Mouse (Mus musculus) midbrain, embryonic 13.5 days (tissue): ENCODE results near the gene Btg4. TPM values are rescaled to one million over a fixed set of nuclear protein-coding genes. Genes with fewer than 3 reads are reported as not detected.
A peak's percentile ranks its signal among the peaks of the same experiment; 100 is the strongest.

Experiments
- microRNA counts: library from miRNA; unstranded; fragments of <30 nt; microRNA quantifications from one replicate; lab custom pipeline; 2016
- microRNA-seq: library from miRNA; unstranded; fragments of <30 nt; microRNA quantifications from one replicate; pipeline ENCODE4, GENCODE M21; 2016
- polyA plus RNA-seq: library from polyadenylated mRNA; unstranded; fragments of >200 nt; fragmentation: Nextera tagmentation; extraction: Ambion mirVana; gene quantifications from 2 replicates; pipeline ENCODE4 v1.2.1, GENCODE M21; 2015

Gene Btg4
- polyA plus RNA-seq, 1 experiment from 2014 or later = not detected

MicroRNAs encoded within 50 kb of the gene (microRNA counts, 519-probe panel; counts per million panel counts)
- microRNA mmu-miR-34b-3p (lab: Ali Mortazavi, UCI) (110 counts per million, percentile 56 among the panel's probes with 10 or more counts), microRNA mmu-miR-34b-5p (lab: Ali Mortazavi, UCI) (110 counts per million, percentile 56 among the panel's probes with 10 or more counts), microRNA mmu-miR-34c (lab: Ali Mortazavi, UCI) (5,040 counts per million, percentile 88 among the panel's probes with 10 or more counts)

Small RNA genes within 50 kb of the gene (microRNA-seq; reads per million reads assigned to microRNA genes)
- gene Mir34b (14.6 reads per million, percentile 31 among the genes with 10 or more reads in this experiment), gene Mir34c (460 reads per million, percentile 69 among the genes with 10 or more reads in this experiment)

Other genes starting within 250 kb of the Btg4 start
- 56.1 and 58.0 TPM in 2 replicates for gene Ppp2r1b, start 215.6 kb upstream of the Btg4 start, polyA plus RNA-seq
- 10.3 and 14.5 TPM in 2 replicates for gene Sik2, start 51.8 kb upstream of the Btg4 start, polyA plus RNA-seq
- gene Layn, start 16.2 kb downstream of the Btg4 start, polyA plus RNA-seq = 0.62 and 1.0 TPM in 2 replicates
- gene 4833427G06Rik, start 41.2 kb downstream of the Btg4 start, polyA plus RNA-seq = 0.55 TPM in 1 of 2 replicates, not detected in the other
- not detected in 2 replicates for gene Gm32742, start 104.6 kb downstream of the Btg4 start, polyA plus RNA-seq
- gene Pou2af1, start 152.8 kb downstream of the Btg4 start, polyA plus RNA-seq = not detected in 2 replicates
- 0.58 and 0.86 TPM in 2 replicates for gene Colca2, start 217.7 kb downstream of the Btg4 start, polyA plus RNA-seq